10 mouse cellular contexts compared by ENCODE assay signal in genomic region chr6:54325246-54325885, GRCm38 (mm10). TPM values are rescaled to one million over a fixed set of nuclear protein-coding genes. Genes with fewer than 3 reads are reported as not detected.
DNase-seq lines count a peak whose midpoint lies in the region; ATAC-seq and TF ChIP-seq lines count a peak whose summit lies in the region.
"Had no signal": no experiment of that assay in that cellular context is flagged by ENCODE, and none has a peak within 500 bp of the region (broad histone marks: within the 10 kb centered on the region; RNA-seq: fewer than 3 reads in every experiment).

Prr15 (plus strand) TSS chr6:54325835.

- peaks cover 64% of the 10 kb centered on the region for H3K27me3 ChIP-seq in E14TG2a.4 (ENCODE audit: insufficient read depth, low read length)
- H3K27me3 ChIP-seq in heart, embryonic 16.5 days (ENCODE audit: control insufficient read depth, insufficient read depth, low read length): peaks cover 19% of the 10 kb centered on the region
- peaks cover 9% of the 10 kb centered on the region for H3K27me3 ChIP-seq in liver, embryonic 16.5 days (ENCODE audit: control insufficient read depth, insufficient read depth, low read depth, low read length)

- no peaks in the 10 kb centered on the region for H3K9me3 ChIP-seq in E14TG2a.4 (ENCODE audit: low read length)
- H3K9me3 ChIP-seq in heart, embryonic 16.5 days (replicated peaks; ENCODE audit: control insufficient read depth, low read length): no peaks in the 10 kb centered on the region
- no peaks in the 10 kb centered on the region for H3K9me3 ChIP-seq in liver, embryonic 16.5 days (replicated peaks; ENCODE audit: control insufficient read depth, low read length)

- no peak for ATAC-seq in heart, embryonic 16.5 days (replicated peaks; ENCODE audit: extremely low read depth, insufficient read depth, low FRiP score)
- ATAC-seq in liver, embryonic 16.5 days (ENCODE audit: low read depth): no peak
- ATAC-seq in CD4-positive, CD25-positive, alpha-beta regulatory T cell, adult 4 months: no peak

- peak within 1 kb of the TSS; percentile 77 for H3K4me3 ChIP-seq in E14TG2a.4 (replicated peaks; ENCODE audit: low read length)
- H3K4me3 ChIP-seq in heart, embryonic 16.5 days (ENCODE audit: low read length): peak within 1 kb of the TSS; percentile 70
- peak within 1 kb of the TSS; percentile 57 for H3K4me3 ChIP-seq in liver, embryonic 16.5 days (ENCODE audit: low read depth, low read length)

- H3K9ac ChIP-seq in heart, embryonic 16.5 days (ENCODE audit: low read length): peak within 1 kb of the TSS; percentile 78
- no peak within 1 kb of the TSS for H3K9ac ChIP-seq in liver, embryonic 16.5 days (ENCODE audit: low read depth, low read length)

- H3K4me2 ChIP-seq in heart, embryonic 16.5 days (ENCODE audit: low read depth, low read length): peak within 1 kb of the TSS; percentile 99
- H3K4me2 ChIP-seq in liver, embryonic 16.5 days (ENCODE audit: low read depth, low read length): peak within 1 kb of the TSS; percentile 62

- intact Hi-C loops in heart, postnatal 36 days (cut with DNase I): loop anchor here (5.0 kb wide), 1 partner anchor 68 kb away; no protein-coding TSS in a partner anchor

- peaks cover 34% of the 10 kb centered on the region for H3K4me1 ChIP-seq in E14TG2a.4 (replicated peaks; ENCODE audit: low read depth, low read length)
- peaks cover 5% of the 10 kb centered on the region; the same call in 1 of the 2 replicates for H3K4me1 ChIP-seq in heart, embryonic 16.5 days (ENCODE audit: control insufficient read depth, insufficient read depth, low read length)
- H3K4me1 ChIP-seq in liver, embryonic 16.5 days (ENCODE audit: control insufficient read depth, low read depth, low read length): no peaks in the 10 kb centered on the region

- H3K27ac ChIP-seq in heart, embryonic 16.5 days (ENCODE audit: low read length): 0 out of 2 replicates have a peak within 1 kb of the TSS, but pooled peaks have one; percentile 23
- no peak within 1 kb of the TSS for H3K27ac ChIP-seq in liver, embryonic 16.5 days (ENCODE audit: low read length)

- TF ChIP-seq CTCF in E14TG2a.4 (conservative IDR thresholded peaks at IDR 0.05; ENCODE audit: low read length): no peak

- H3K36me3 ChIP-seq in E14TG2a.4 (ENCODE audit: insufficient read depth, low read length): no peaks in the 10 kb centered on the region
- no peaks in the 10 kb centered on the region for H3K36me3 ChIP-seq in heart, embryonic 16.5 days (ENCODE audit: control insufficient read depth, insufficient read depth)
- H3K36me3 ChIP-seq in liver, embryonic 16.5 days (ENCODE audit: control insufficient read depth, insufficient read depth): no peaks in the 10 kb centered on the region

- DNase-seq in heart, adult 11 months: peak; percentile 53
- no peak for DNase-seq in heart, postnatal 36 days
- no peak for DNase-seq in urinary bladder, postnatal 10 days (ENCODE audit: low spot score)
- no peak for DNase-seq in layer of hippocampus, adult 18-20 months (ENCODE audit: low spot score in 2 of 2)
- DNase-seq: layer of hippocampus, adult 9-11 months; thymus, postnatal 14 days had no signal

- 34% methylated on average over 3 of the region's 3 CpGs for WGBS in heart, embryonic 16.5 days
- 46% methylated on average over 3 of the region's 3 CpGs for WGBS in liver, embryonic 16.5 days (ENCODE audit: insufficient replicate concordance)

RNA-seq across cellular contexts. Expression of gene Prr15, which starts in this region (rescaled TPM):
- 1 to 10 TPM; 1.7 to 2.2 TPM for total RNA-seq in heart, postnatal 36 days (2021)
- 14.4 and 15.1 TPM in 2 replicates for polyA plus RNA-seq in heart, embryonic 16.5 days (2015; fragmentation: Nextera tagmentation; extraction: Ambion mirVana)
- 1.3 and 1.6 TPM in 2 replicates for polyA plus RNA-seq in liver, embryonic 16.5 days (2015; fragmentation: Nextera tagmentation; extraction: Ambion mirVana)
- under 1 TPM in 1 of 2 experiments, not detected in 1; 0.56 TPM for polyA plus RNA-seq in CD4-positive, CD25-positive, alpha-beta regulatory T cell, adult 4 months (2017; shearing (Covaris generic))
- 1 to 10 TPM in 1 of 2 experiments, under 1 TPM in 1; 0.74 to 1.0 TPM for total RNA-seq in layer of hippocampus, adult 18-20 months (2021)
